Mouse (Mus musculus): Measurements from ENCODE around the gene Rims4.

DNA sequence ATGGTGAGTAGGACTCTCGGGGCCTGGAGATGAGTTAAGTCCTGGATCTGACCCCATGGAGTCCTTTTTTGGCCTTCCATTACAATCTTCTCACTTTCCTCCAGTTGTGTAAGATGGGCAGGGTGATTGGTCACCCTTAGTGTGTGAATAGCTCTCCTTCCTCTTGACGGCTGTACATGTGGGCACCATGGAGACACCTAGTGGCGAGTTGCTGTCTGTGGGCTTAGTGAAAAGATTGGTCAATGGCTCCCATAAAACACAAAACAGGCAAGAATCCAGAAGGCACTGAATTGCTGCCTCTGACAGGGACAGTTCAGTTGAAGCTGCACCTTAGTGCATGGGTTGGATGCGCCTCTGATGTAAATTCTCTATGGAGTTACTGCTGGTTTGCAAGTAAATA, 33.3 kb upstream of the Rims4 start:
- TF ChIP-seq POLR2A (IDR thresholded peaks at IDR 0.05; ENCODE audit: borderline replicate concordance, control insufficient read depth, low read depth, low read length) (no peak), CTCF (IDR thresholded peaks at IDR 0.05; ENCODE audit: control insufficient read depth, insufficient read depth, low read length) (peak; percentile 59)
